Comparison of ENCODE assay signal across 10 mouse cellular contexts in the genomic region with DNA sequence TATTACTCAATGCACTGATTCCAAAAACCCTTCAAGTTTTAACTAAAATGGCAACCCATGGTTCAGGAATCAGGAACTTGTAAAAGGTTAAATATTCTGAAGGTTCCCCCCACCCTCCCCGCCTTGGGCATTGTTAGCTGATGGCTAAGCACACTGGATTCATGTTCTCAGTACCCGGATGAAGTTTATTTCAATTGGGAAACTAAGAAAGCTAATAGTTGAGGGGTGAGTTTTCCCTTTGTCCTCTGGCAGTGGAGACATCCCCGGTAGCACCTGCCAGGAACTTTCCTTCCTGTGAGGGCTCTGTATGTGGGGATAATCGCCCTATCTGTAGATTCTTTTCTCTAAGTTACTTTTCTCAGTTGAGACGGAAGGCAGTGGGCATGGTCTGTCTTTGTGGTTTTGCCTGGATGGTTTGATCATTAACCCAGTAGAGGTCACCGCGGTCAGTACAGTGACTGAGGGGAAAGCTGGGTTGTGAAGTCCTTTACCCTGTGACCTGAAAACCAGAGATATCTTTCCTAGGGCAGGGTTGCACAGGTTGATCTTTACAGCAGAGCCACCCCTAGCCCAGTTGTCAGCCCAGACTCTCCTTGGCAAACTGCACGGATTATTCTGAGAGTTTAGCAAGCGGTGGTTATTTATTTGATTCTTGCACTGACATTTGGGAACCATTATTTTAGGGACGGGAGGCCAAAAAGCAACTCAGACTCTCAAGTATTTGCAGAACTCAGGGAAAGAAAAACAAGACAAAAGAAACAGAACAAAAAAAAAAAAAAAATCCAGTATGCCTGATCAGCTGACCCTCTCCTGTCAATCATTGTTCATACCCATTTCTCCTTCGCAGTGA. TPM values are rescaled to one million over a fixed set of nuclear protein-coding genes. Genes with fewer than 3 reads are reported as not detected.
DNase-seq lines count a peak whose midpoint lies in the region; ATAC-seq lines count a peak whose summit lies in the region.
"Had no signal": no experiment of that assay in that cellular context is flagged by ENCODE, and none has a peak within 500 bp of the region (broad histone marks: within the 10 kb centered on the region; RNA-seq: fewer than 3 reads in every experiment).

No protein-coding gene starts in this region.

- H3K27ac ChIP-seq in lung, embryonic 16.5 days (ENCODE audit: low read length): peak overlapping the region; percentile 85
- H3K27ac ChIP-seq in stomach, embryonic 16.5 days (ENCODE audit: low read length): peak overlapping the region; percentile 83
- H3K27ac ChIP-seq in hindbrain, embryonic 14.5 days: no peak overlapping the region
- H3K27ac ChIP-seq in hindbrain, embryonic 11.5 days (ENCODE audit: low read depth, low read length): no peak overlapping the region
- H3K27ac ChIP-seq: layer of hippocampus, adult 2 months had no signal

- peaks cover 41% of the 10 kb centered on the region for H3K4me1 ChIP-seq in lung, embryonic 16.5 days (replicated peaks; ENCODE audit: control insufficient read depth, insufficient read depth, low read length)
- H3K4me1 ChIP-seq in stomach, embryonic 16.5 days (ENCODE audit: control insufficient read depth, insufficient read depth, low read length): peaks cover 34% of the 10 kb centered on the region
- H3K4me1 ChIP-seq in hindbrain, embryonic 14.5 days (replicated peaks; ENCODE audit: control insufficient read depth, insufficient read depth, low read length): no peaks in the 10 kb centered on the region
- no peaks in the 10 kb centered on the region for H3K4me1 ChIP-seq in hindbrain, embryonic 11.5 days (replicated peaks; ENCODE audit: control insufficient read depth, insufficient read depth, low read length)

- ATAC-seq in lung, embryonic 16.5 days (ENCODE audit: low read depth): peak; percentile 47; the same call in 1 of the 2 replicates
- ATAC-seq in granulocyte monocyte progenitor cell, adult 5-6 weeks (replicated peaks; ENCODE audit: poor library complexity, severe bottlenecking): peak; percentile 80
- ATAC-seq in stomach, embryonic 16.5 days (ENCODE audit: insufficient read depth, low FRiP score): peak; percentile 84
- ATAC-seq in hindbrain, embryonic 14.5 days (ENCODE audit: low FRiP score): no peak
- ATAC-seq in frontal cortex, adult (ENCODE audit: low TSS enrichment): no peak
- ATAC-seq in hindbrain, embryonic 11.5 days (ENCODE audit: low FRiP score): no peak

- no peaks in the 10 kb centered on the region for H3K27me3 ChIP-seq in lung, embryonic 16.5 days (ENCODE audit: control insufficient read depth, insufficient read depth, low read depth, low read length)
- no peaks in the 10 kb centered on the region for H3K27me3 ChIP-seq in stomach, embryonic 16.5 days (ENCODE audit: control insufficient read depth, insufficient read depth, low read length)
- no peaks in the 10 kb centered on the region for H3K27me3 ChIP-seq in hindbrain, embryonic 14.5 days (ENCODE audit: control insufficient read depth, insufficient read depth, low read length)
- H3K27me3 ChIP-seq in hindbrain, embryonic 11.5 days (ENCODE audit: control insufficient read depth, insufficient read depth, low read length): no peaks in the 10 kb centered on the region

- no peak for DNase-seq in lung, postnatal 14 days
- DNase-seq in kidney, postnatal 4 days: peak; percentile 67 to 77
- DNase-seq in hindbrain, embryonic 14.5 days (ENCODE audit: low spot score): no peak
- DNase-seq in hindbrain, embryonic 11.5 days (ENCODE audit: low spot score): no peak
- DNase-seq: thymus, adult 2 months had no signal

- H3K36me3 ChIP-seq in lung, embryonic 16.5 days (ENCODE audit: control insufficient read depth, insufficient read depth, low read length): no peaks in the 10 kb centered on the region
- no peaks in the 10 kb centered on the region for H3K36me3 ChIP-seq in stomach, embryonic 16.5 days (ENCODE audit: control insufficient read depth, insufficient read depth, low read length)
- no peaks in the 10 kb centered on the region for H3K36me3 ChIP-seq in hindbrain, embryonic 14.5 days (replicated peaks; ENCODE audit: control insufficient read depth, insufficient read depth)
- H3K36me3 ChIP-seq in hindbrain, embryonic 11.5 days (ENCODE audit: control insufficient read depth, insufficient read depth, low read length): no peaks in the 10 kb centered on the region

- WGBS in lung, embryonic 16.5 days: 52% methylated on average over 11 of the region's 11 CpGs
- 47% methylated on average over 11 of the region's 11 CpGs for WGBS in stomach, embryonic 16.5 days
- WGBS in hindbrain, embryonic 14.5 days: 53% methylated on average over 11 of the region's 11 CpGs
- WGBS in hindbrain, embryonic 11.5 days: 56% methylated on average over 11 of the region's 11 CpGs

- no peak overlapping the region for H3K4me2 ChIP-seq in lung, embryonic 16.5 days (ENCODE audit: low read depth, low read length)
- 0 out of 2 replicates have a peak overlapping the region, but pooled peaks have one; percentile 9 for H3K4me2 ChIP-seq in stomach, embryonic 16.5 days (ENCODE audit: low read depth, low read length)
- H3K4me2 ChIP-seq in hindbrain, embryonic 14.5 days (replicated peaks): no peak overlapping the region
- H3K4me2 ChIP-seq in hindbrain, embryonic 11.5 days (replicated peaks; ENCODE audit: low read depth, low read length): no peak overlapping the region

- no peaks in the 10 kb centered on the region for H3K9me3 ChIP-seq in lung, embryonic 16.5 days (ENCODE audit: control insufficient read depth, low read length)
- H3K9me3 ChIP-seq in stomach, embryonic 16.5 days (replicated peaks; ENCODE audit: control insufficient read depth, low read length): no peaks in the 10 kb centered on the region
- H3K9me3 ChIP-seq in hindbrain, embryonic 14.5 days (ENCODE audit: control insufficient read depth, low read length): no peaks in the 10 kb centered on the region
- no peaks in the 10 kb centered on the region for H3K9me3 ChIP-seq in hindbrain, embryonic 11.5 days (ENCODE audit: control insufficient read depth, low read length)

- no peak overlapping the region for H3K9ac ChIP-seq in lung, embryonic 16.5 days (ENCODE audit: low read length)
- H3K9ac ChIP-seq in stomach, embryonic 16.5 days (ENCODE audit: low read length): no peak overlapping the region
- no peak overlapping the region for H3K9ac ChIP-seq in hindbrain, embryonic 14.5 days
- no peak overlapping the region for H3K9ac ChIP-seq in hindbrain, embryonic 11.5 days (ENCODE audit: low read depth, low read length)

- no peak overlapping the region for H3K4me3 ChIP-seq in lung, embryonic 16.5 days (ENCODE audit: low read length)
- H3K4me3 ChIP-seq in stomach, embryonic 16.5 days (replicated peaks; ENCODE audit: low read length): no peak overlapping the region
- no peak overlapping the region for H3K4me3 ChIP-seq in hindbrain, embryonic 14.5 days (replicated peaks; ENCODE audit: low read length)
- H3K4me3 ChIP-seq in hindbrain, embryonic 11.5 days (ENCODE audit: low read depth, low read length): no peak overlapping the region
- H3K4me3 ChIP-seq: layer of hippocampus, adult 2 months had no signal

RNA-seq across cellular contexts. Expression of a gene that starts 47.8 kb away (rescaled TPM):
- 50.8 and 53.2 TPM in 2 replicates for polyA plus RNA-seq in lung, embryonic 16.5 days (2015; fragmentation: Nextera tagmentation; extraction: Ambion mirVana)
- 25.3 and 28.8 TPM in 2 replicates for total RNA-seq in granulocyte monocyte progenitor cell, adult 5-6 weeks (2014; fragmentation: Nextera tagmentation)
- 28.7 and 30.9 TPM in 2 replicates for total RNA-seq in granulocyte monocyte progenitor cell, adult 5-6 weeks (2017)
- 41.8 and 44.9 TPM in 2 replicates for polyA plus RNA-seq in stomach, embryonic 16.5 days (2015; fragmentation: Nextera tagmentation; extraction: Ambion mirVana)
- polyA plus RNA-seq in hindbrain, embryonic 14.5 days (2014; fragmentation: Nextera tagmentation; extraction: Ambion mirVana): 30.6 and 33.2 TPM in 2 replicates
- 33.5 and 37.2 TPM in 2 replicates for polyA plus RNA-seq in hindbrain, embryonic 11.5 days (2014; fragmentation: Nextera tagmentation; extraction: Ambion mirVana)

Comparison
In these comparisons a context has a peak if more than half of its experiments do, and no peak if none do; other contexts are left out.
1. ATAC-seq: peak in lung, embryonic 16.5 days (single experiment), granulocyte monocyte progenitor cell, adult 5-6 weeks (single experiment) and stomach, embryonic 16.5 days (single experiment); none in hindbrain, embryonic 14.5 days (single experiment), frontal cortex, adult (single experiment) and hindbrain, embryonic 11.5 days (single experiment).
2. H3K27ac ChIP-seq: peak in lung, embryonic 16.5 days (single experiment) and stomach, embryonic 16.5 days (single experiment); none in hindbrain, embryonic 14.5 days (single experiment) and hindbrain, embryonic 11.5 days (single experiment).
3. DNase-seq: peak in kidney, postnatal 4 days (2 of 2); none in lung, postnatal 14 days (single experiment), hindbrain, embryonic 14.5 days (single experiment) and hindbrain, embryonic 11.5 days (single experiment).